Mouse (Mus musculus) adrenal gland, adult 2 months (tissue): Measurements from ENCODE around the gene Sox5. TPM values are rescaled to one million over a fixed set of nuclear protein-coding genes. Genes with fewer than 3 reads are reported as not detected.
"Not testable (repeated sequence)": the region's sequence is repeated elsewhere in the genome, so short reads cannot be mapped to it uniquely, and the experiment has no call there.

ENCODE experiments used
- DNase-seq: peaks from one replicate; pipeline ENCODE4 v3.0.0; 2021
- polyA plus RNA-seq: library from polyadenylated mRNA; depleted of rRNA; stranded (reverse); fragments of >200 nt; gene quantifications from 2 replicates; pipeline ENCODE4 v1.2.3, GENCODE M21; 2012
- total RNA-seq, 2 experiments: library from RNA; stranded (reverse); gene quantifications; 2 replicates each; pipeline ENCODE4 v1.2.3; 2021

Gene Sox5
- total and polyA plus RNA-seq, 3 experiments = 4.2 to 17.4 (median 17.1) TPM

DNA sequence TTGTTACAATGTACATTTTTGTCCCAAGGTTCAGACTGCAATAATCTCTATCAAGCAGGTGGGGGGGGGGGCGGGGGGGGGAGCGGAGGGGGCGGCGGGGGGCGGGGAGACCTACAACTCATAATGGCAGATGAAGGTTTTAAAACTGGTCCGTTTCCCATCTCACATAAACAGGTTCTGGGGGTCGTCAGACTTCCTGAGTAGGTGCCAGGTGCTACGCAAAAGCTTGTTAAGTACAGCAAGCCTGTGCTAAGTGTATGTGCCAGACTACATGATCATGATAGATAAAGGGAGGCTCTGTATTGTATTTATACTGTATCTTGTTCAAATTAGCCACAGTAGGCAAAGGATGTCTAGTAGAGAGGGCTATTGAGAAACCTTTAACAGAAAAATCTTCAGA lies 498.6 kb downstream of the Sox5 start:
- no peak for DNase-seq

DNA sequence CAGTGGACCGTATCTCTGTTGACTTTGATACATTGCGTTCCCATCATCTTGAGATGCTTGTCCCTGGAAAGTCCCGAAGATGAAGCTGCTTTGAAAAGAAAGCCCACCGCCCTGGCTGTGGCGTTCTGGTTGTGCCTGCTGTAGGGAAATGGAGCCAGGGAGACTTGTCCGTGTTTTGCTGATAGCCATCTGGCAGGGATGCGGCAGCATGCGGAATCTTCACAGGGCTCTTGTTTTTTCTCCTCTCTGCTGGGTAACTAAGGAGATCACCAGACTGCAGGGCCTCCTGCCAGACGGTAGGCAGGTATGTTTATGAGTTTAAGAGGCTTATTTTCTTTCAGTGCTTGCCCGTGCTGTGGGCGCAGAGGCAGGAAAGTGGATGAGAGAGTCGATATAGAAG lies 499.0 kb downstream of the Sox5 start:
- no peak for DNase-seq

DNA sequence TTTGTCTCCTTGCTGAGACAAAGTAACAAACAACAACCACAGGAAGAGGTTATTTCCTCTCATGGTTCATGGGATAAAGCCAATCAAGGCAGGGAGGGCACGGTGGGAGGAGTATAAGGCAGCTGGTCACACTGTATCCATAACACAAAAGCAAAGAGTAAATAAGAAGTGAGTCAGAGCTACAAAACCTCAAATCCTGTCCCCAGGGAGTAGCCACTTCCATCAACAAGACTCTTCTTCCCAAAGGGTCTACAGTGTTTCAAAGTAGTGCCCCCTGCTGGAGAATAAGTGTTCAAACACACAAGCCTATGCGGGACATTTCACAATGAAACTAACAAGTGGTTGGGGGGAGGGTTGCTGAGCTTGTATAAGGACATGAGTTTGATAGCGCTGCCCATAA lies 500.1 kb downstream of the Sox5 start:
- no peak for DNase-seq

DNA sequence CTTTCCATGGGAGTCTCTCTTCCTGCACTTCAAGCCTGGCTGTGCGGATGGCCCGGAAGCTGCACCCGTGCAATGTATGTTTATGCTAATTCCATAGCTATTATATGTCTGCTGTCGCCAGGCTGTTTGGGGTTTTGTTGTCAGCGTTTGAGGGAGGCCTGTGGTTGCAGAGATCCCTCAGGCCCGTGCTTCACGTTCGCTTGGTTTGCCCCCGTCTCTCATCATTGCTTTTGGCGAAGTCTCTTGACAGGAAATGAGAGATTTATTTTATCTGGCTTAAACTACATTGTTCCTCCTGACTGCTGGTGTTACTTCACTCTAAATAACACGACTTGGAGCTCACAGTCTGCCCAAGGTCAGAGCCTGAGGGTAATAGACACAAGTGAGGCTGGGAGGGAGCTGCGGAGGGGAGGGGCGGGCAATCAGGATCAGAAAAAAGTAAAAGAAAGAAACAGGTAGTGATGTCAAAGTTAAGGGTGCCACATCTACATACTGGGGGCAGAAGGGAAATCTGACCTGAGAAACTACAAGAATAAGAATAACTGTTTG lies 503.2 kb downstream of the Sox5 start:
- DNase-seq = peak; percentile 14

DNA sequence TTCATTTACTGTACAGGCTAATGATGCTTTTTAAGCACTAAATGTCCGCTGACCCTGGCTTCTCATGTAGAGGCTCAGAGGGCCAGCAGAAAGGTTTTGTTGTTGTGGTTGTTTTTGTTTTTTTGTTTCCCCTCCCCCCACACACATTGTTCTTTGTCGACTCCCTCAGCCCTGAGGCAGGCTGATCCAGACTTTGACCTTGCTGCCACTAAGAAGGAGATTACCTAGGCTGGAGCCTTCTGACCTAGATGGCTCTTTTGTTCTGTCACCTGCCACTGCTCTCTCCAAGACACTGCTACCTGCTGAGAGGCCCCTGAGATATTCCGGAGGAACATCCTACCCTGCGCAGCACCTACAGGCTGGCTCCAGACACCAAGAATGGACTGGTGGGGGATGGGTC lies 508.4 kb downstream of the Sox5 start:
- DNase-seq = not testable (repeated sequence)

DNA sequence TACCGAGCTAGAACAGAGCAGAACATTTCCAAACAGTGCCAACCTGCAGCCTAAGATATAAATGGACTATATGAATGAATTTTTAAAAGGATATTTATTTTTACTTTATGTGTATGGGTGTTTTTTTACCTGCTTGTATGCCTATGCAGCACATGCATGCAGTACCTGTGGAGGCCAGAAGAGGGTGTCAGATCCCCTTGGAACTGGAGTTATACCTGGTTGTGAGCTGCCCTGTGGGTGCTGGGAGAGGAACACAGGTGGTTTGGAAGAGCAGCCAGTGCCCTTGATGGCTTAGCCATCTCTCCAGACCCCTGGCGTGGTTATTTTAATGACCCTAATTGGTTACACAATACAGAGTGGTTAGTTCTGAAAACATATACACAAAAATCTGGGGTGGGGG lies 510.5 kb downstream of the Sox5 start:
- no peak for DNase-seq

DNA sequence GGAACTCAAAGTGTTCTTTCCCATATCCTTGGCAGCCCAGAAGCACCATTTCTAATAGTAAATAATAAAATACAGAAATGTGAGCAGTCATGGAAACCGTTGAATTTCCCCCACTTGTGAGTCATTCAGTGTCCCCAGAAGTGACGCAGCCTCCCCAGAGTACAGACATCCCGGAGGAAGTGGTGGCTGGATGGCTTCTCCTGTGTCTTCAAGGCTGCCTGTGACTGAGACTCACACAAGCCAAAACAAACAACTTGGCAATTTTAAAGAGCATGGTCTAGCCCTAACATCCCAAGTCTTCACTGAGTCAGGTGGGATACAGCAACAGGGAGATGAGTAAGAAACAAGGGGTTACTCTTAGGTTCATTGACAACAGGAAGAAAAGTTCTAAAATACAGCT lies 511.5 kb downstream of the Sox5 start:
- DNase-seq = no peak

DNA sequence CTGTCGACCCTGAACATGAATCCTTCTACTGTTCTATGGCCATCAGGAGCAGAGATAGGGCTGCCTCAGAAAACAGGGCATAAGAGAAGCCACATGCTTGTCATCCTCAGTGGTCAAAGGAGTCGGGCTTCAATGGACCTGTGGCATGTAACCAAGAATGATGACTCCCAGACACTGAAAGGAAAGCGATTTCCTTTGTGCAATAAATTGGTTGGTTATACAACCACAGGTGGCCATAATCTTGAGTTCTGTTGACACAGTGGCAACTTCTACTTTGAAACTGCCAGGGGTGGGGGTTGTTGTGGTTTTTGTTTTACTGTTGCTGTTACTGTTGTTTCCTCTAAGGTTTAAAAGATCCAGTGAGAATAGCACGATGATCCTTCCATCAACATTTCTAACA lies 512.1 kb downstream of the Sox5 start:
- no peak for DNase-seq

DNA sequence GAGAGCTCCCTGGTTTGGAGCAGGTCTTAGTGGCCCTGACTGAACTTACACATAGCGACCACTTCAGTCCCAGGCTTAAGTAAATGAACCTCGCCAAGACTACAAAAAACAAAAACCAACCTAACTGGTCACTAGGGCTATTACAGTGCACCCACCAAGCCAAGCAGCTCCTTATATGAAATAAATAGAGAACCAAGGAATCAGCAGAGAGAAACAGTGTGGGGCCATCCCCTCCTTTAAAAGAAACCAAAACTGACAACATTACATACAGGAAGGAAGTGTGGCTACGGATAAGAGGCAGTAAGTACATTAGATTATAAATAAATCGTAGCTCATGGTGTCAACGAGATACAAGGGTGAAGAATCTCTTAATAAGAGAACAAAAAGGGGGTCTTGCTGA lies 516.0 kb downstream of the Sox5 start:
- no peak for DNase-seq

DNA sequence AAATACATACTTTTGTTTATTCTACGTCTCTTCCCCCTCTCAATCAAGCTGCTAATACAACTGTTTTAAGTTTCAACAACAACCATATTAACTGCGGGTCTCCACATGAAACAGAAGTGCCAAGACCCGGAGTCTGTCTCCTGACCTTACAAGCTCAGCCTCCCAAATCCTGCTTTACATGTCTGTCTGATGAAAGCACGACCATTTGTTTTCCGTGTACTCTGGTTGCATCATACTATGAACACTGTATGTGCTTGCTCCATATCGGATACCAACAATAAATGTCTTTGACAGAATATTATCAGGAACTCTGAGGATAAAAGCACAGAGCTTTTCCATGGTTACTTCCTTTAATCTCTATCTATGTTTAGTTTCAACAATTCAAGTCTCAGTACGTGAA lies 516.8 kb downstream of the Sox5 start:
- no peak for DNase-seq

DNA sequence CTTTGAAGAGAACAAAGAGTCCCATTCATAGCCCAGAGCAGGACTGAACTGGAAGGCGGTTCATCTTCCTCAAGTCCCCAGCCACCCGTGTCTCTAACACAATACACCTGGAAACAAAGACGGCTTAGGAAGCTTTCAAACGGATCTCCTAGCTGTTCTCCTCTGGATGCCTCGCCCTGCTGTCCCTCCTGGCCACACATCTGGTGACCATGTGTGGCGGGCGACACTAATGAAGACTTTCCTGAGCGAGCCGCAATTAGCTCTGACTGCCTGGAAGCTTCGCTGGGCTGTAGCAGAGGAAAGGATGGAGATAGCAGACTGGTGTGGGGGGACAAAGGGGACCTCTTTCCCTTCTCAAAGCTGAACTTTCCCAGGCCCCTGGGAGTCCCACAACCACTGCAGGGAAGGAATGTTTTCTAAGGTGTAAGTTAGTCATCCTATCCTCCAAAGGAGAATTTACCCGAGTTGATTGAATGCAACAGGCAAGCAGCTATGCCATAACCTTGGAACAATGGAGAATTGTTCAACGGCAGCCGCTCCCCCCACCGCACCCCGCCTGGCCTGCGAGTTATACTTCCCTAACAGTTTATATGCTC lies 517.4 kb downstream of the Sox5 start:
- DNase-seq = no peak

DNA sequence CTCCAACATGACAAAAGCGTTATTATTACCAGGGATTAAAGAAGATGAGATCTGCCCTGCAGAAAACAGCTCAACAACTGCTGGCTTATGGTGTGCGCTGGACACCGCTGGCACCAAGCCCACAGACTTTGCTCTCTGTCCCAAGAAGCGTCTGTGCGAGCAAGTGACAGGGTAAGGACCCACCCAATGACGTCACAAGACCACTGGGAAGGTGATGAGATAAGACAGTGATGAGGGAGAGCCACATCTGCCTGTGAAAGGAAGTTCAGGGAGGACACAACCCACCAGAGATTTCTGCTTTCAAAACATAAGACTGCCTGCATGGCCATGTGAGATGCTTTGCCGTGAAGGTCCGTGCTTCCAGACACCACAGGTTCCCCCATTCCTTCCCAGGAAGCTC lies 525.3 kb downstream of the Sox5 start:
- DNase-seq = no peak

DNA sequence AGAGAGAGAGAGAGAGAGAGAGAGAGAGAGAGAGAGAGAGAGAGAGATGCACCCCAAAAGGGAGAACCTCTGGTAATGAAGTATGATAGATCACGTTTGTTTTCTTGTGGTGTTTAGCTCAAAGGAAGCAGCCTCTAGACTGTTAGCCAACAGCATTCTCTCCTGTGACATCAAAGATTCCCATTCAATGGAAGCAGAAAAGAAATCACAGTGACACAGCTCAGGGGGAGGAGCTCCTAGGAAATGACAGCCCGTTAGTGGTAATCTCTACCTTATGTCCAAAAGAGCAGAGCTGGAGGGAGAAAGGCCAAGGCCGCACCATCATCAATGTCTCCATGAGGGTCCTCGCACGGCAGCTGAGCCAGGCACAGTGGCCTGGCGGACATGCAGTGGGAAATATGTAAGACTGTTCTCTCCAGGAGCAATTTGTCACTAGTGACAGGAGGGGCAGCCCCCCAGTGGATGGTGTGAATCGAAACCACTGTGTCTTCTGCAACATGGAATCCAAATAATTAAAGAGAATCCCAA lies 529.5 kb downstream of the Sox5 start:
- no peak for DNase-seq

DNA sequence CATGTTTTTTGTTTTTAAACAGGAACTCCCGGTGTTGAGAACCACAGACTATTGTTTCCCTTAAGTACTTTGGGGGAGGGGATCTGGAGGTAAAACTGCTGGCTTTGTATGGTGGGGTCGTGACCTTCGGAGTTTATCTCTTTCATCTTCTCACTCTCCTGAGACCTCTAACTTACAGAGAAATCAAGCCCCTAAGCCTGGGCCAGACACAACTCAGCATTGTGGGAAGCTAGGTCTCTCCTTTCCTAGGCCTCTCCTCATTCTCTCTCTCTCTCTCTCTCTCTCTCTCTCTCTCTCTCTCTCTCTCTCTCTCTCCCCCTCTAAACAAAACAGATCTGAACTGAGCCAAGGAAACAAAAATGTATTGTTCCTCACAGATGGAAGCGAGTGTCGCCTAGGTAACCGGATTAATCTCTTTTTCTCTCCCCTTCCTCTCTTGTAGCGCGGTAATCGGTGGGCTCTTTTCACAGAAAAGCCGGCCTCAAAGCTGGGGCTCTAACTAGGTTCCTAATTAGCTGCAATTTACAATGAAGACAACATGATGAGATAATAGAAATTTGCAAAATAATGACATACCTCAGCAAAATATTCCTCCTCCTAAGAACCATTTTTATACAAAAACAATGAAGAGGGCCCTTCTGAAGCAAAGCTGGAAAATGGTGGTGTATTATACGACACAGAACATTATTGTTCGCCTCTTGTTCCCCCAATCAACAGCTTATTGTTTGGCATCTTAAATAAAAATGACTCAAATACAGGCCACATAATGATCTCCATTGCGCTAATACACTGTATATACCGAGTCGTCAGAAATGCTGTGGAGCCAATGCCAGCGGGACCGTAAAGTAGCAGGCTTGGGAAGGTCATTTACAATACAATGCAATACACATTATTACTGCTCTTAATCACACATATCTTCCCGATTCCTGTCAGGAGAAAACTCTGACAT lies 530.3 kb downstream of the Sox5 start:
- DNase-seq = no peak

DNA sequence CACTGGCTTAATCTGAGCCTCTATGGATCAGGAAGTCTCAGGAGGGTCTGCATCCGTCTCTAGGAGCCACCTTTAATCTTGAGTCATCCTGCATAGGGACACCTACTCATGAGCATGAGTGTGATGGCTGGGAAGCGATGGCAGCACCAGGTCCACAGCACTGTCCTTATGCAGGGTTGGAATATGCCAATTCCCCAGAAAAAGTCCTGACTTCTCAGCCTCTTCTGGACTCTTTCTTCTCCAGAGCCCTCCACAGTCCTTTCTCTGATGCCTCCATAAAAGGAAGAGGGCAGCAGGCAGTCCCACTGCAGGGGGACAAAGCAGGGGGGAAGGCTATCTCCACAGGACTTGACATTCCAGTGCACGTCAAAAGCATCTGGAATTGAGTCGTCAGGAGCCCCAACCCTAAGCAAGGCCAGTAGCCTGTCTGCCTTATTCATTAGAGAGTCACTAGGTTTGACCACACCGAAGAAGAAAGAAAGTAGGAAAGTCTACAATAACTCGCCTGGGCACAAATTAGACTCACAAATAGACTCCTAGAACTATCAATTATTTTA lies 531.1 kb downstream of the Sox5 start:
- DNase-seq = no peak

DNA sequence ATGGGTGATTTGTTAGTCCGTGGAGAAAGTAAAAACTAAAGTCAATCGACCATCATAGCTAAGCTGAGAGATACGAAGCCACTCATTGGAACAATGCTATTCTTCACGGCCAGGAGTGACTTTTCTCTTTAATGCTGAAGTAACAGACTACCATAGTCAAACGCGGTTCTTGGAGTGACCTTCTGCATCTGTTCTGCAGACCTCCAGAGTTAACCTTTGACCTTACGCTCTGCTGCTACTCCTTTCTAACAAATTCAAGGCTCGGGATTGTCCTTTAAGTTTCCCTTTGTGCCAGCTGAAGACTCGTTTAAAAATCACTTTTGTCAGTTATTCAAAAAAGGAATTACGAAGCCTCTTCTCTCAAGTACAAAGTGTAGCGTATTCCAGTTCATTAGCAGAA lies 545.2 kb downstream of the Sox5 start:
- no peak for DNase-seq

DNA sequence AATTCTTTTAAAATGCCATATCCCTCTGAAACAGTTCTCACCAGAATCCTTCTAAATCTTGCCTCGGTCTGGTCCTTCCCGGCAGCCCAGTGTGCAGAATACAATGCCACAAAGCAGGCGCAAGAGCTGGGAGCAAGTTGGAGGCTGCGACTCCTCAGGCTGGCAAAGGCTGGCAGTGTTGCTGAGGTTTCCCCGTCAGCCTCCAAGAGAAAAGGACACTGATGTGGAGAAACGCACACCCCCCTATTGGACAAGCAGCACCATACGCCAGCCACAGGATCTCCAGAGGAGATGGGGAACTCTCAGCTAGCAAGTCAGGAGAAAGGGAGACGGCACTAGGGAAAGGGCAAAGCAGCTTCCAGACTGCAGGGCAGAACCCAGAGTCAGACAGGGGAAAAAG lies 577.8 kb downstream of the Sox5 start:
- no peak for DNase-seq

DNA sequence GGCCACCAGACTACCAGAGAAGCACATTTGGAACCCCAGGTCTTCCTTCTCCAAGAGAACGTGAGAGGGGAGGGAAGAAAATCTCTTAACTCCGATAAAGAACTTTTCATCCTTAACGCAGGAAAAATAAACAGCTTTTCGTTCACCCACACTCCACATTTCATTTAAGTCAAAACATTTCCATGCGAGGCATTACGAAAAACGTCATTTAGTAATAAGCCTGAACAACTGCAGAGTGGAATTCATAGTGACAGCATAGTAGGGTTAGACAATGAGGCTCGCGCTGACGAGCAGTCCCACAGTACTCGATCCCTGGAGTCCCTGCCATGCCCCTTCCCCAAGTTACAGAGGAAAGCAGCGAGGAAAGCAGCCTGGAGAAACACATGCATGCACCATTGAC lies 578.8 kb downstream of the Sox5 start:
- no peak for DNase-seq

DNA sequence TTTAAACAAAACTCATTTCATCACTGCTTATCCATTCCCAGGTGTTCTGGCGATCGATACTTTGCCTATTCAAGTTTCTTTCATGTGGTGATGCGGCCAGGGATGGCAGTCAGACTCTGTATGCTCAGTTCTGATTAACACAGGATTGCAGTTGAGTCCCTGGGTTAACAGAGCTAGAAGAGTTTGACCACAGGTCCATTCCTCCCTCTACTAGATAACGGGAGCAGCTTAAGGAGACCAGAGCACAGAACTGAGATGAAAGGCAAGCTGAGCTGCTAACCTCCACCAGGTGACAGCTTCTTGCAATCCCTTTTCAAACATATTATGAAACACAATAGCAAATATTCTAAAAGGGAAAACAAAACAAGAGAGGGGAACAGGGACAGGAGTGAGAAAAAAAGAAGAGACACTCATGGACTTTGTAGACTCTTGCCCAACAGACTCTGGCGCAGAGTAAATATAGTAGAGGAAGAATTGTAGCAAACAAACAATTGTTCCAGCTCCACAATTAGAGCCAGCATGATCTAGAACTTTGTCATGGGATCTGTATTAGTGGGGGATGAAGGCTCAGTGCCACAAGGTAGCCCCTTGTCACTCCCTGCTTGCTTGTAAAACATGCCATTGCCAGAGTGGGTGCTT lies 580.3 kb downstream of the Sox5 start:
- no peak for DNase-seq

DNA sequence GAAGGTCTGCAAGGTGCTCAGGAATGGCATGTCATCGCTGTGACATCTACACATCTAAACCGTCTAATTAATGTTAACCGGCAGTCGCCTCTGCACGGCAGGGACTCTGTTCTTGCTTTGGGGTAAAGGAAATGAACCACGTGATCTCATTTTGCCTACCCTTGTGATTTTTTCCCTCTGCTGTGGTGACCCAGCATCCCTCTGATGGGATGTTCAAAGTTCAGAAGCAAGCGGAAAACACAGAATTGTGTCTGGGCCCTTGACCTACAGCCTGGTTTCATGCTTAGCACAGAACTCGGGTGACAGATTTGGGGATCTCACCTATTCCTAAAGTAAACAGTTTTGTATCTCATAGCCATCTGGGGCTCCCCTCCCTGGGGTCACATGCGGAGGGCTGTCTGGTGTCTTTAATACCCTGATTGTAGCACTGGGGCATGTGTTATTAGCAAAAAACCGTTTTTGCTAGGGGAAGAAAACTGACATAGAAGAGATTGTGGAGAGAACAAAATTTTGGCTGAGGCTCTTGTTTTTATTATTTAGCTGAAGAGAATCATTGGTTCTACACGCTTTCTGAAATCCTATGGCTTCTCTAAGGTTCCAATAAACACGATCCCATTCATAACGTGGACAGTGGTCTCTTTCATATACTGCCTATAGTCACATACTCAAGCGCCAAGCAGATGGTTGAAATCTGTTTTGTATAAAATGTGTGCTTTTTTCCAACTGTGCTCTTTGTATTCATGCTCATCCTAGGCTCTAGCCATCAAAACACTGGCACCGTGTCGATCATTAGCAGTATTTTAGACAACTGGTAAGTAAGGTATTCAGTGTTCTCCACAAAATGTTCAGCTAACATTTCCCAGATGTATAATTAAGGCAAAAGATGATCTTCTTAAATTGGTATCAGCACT lies 584.3 kb downstream of the Sox5 start:
- DNase-seq = no peak

DNA sequence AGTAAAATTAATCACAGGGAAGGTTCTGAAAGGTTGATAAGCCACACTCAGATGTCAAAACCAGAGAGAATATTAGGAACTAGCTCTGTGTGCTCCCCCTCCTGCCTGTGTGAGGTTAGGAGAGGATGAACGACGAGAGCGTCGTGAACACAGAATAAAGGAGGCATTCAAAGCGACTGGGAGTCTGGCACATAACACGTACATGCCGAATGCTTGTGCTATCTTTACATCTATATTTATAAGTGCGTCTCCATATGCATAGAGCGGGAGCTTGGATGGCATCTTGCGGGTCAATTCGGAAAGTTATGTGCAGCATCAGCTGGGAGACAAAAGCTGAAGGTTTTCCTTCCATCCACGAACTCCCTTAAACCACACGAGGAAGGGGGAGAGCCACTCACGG lies 585.8 kb downstream of the Sox5 start:
- DNase-seq = no peak
